Mouse (Mus musculus): ENCODE results near the gene Tmtc2. TPM values are rescaled to one million over a fixed set of nuclear protein-coding genes. Genes with fewer than 3 reads are reported as not detected.
A peak's percentile ranks its signal among the peaks of the same experiment; 100 is the strongest.

Gene Tmtc2
- total RNA-seq (2012; rRNA removed): 0.63 and 0.89 TPM in 2 replicates

DNA sequence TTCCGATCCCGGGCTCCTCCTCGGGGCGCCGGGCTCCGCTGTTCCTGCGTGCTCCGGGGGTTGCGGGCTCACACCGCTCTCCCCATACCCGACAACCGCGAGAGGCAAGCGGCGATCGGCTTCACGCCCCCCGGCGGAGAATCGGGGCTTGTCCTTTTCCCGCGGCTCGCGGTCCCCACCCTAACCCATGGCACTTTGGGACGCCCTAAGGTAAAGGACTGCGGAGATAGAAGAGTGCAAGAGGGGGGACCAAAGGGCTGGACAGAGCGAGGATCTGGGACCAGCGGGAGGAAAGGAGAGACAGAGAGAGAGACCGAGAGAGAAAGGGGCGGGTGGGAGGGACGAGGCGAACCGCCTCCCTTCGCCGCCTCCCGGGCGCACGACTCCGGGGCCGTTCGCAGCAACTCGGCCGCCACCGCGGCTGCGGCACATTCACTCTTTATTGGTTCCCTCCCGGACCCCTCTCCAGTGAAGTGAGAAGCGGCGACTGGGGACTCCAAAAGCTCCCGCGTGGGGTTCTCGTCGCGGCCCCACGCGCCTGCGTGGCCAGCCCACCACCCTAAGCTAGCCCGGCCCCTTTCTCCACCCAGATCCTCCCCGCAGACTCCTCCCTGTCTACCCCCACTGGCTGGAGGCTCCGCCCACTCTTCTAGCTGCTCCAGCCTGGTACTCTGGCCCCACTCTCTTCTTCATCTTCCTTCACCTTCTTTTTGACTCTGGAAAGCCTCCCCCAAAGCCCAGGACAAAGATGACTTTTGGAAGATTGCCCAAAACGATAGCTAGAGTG lies at the start of gene Tmtc2:
TSS of gene Tmtc2 (minus strand) at position 544 of the 787 bp plus-strand sequence.
- in situ Hi-C loops (cut with MboI; ENCODE audit: low sequenced_read_pairs in 2 of 2, unreplicated experiment in 2 of 2): no loop called here
- TF ChIP-seq ZNF384 (IDR thresholded peaks at IDR 0.05; ENCODE audit: low read depth, low read length) (no peak), MAFK (IDR thresholded peaks at IDR 0.05; ENCODE audit: insufficient read depth, low read depth, low read length) (no peak), CHD2 (IDR thresholded peaks at IDR 0.05; ENCODE audit: low read depth, low read length) (no peak), ZC3H11A (IDR thresholded peaks at IDR 0.05; ENCODE audit: borderline replicate concordance, low read depth, low read length) (no peak), HCFC1 (IDR thresholded peaks at IDR 0.05; ENCODE audit: borderline replicate concordance, insufficient read depth, low read length) (no peak)

DNA sequence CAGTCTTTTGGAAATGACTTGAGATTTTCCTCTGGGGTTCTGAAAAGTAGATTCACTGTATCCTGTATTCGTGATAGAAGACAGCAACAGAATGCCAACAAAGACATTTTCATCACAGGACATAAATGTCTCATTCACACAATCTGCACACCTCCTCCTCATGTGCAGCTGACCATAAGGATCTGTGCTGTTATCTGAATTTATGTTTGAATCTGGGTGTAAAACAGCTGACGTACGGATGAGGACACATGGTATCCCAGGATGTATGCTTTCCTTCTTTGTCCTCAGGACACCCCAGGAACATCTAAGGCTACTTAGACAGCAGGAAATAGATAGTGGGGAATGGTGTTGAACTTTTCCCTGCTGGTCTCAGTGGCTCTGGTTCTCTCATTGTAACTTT lies 37.9 kb upstream of the Tmtc2 start:
- Histone ChIP-seq H3K36me3 (ENCODE audit: control insufficient read depth, insufficient read depth, low read length, poor library complexity, severe bottlenecking) (no peaks in the 10 kb centered on the region), H3K4me3 (ENCODE audit: insufficient read depth in 1 of 2, low read depth in 1 of 2, low read length in 2 of 2, poor library complexity in 1 of 2, severe bottlenecking in 1 of 2) (no peak overlapping the region), H3K9ac (ENCODE audit: insufficient read depth, low read depth, low read length, poor library complexity, severe bottlenecking) (no peak overlapping the region), H3K9me3 (ENCODE audit: control insufficient read depth, insufficient read depth, low read depth, low read length) (no peaks in the 10 kb centered on the region), H3K27ac (ENCODE audit: insufficient read depth, low read depth, low read length, poor library complexity, severe bottlenecking) (no peak overlapping the region), H3K4me1 (ENCODE audit: control insufficient read depth in 2 of 2, insufficient read depth in 2 of 2, low read length in 2 of 2, poor library complexity in 1 of 2) (no peaks in the 10 kb centered on the region)
- no peak for DNase-seq (ENCODE audit: low read depth, low spot score)
- in situ Hi-C loops (cut with MboI; ENCODE audit: low sequenced_read_pairs in 2 of 2, unreplicated experiment in 2 of 2): no loop called here
- no peak for TF ChIP-seq ZNF384 (IDR thresholded peaks at IDR 0.05; ENCODE audit: low read depth, low read length)
- TF ChIP-seq ZC3H11A (IDR thresholded peaks at IDR 0.05; ENCODE audit: borderline replicate concordance, low read depth, low read length): no peak
- TF ChIP-seq HCFC1 (IDR thresholded peaks at IDR 0.05; ENCODE audit: borderline replicate concordance, insufficient read depth, low read length): no peak
- TF ChIP-seq CHD2 (IDR thresholded peaks at IDR 0.05; ENCODE audit: low read depth, low read length): no peak
- TF ChIP-seq MAFK (IDR thresholded peaks at IDR 0.05; ENCODE audit: insufficient read depth, low read depth, low read length): no peak

More for the DNA sequence above, at the start of gene Tmtc2:
- Histone ChIP-seq H3K27ac (ENCODE audit: insufficient read depth, low read depth, low read length, poor library complexity, severe bottlenecking) (no peak within 1 kb of the TSS), H3K4me1 (ENCODE audit: control insufficient read depth in 2 of 2, insufficient read depth in 2 of 2, low read length in 2 of 2, poor library complexity in 1 of 2) (no peaks in the 10 kb centered on the region), H3K9me3 (ENCODE audit: control insufficient read depth, insufficient read depth, low read depth, low read length) (no peaks in the 10 kb centered on the region), H3K4me3 (ENCODE audit: insufficient read depth in 1 of 2, low read depth in 1 of 2, low read length in 2 of 2, poor library complexity in 1 of 2, severe bottlenecking in 1 of 2) (peak within 1 kb of the TSS; percentile 82 to 97), H3K36me3 (ENCODE audit: control insufficient read depth, insufficient read depth, low read length, poor library complexity, severe bottlenecking) (no peaks in the 10 kb centered on the region), H3K9ac (ENCODE audit: insufficient read depth, low read depth, low read length, poor library complexity, severe bottlenecking) (peak within 1 kb of the TSS; percentile 68)
- peak; percentile 72 for DNase-seq (ENCODE audit: low read depth, low spot score)

DNA sequence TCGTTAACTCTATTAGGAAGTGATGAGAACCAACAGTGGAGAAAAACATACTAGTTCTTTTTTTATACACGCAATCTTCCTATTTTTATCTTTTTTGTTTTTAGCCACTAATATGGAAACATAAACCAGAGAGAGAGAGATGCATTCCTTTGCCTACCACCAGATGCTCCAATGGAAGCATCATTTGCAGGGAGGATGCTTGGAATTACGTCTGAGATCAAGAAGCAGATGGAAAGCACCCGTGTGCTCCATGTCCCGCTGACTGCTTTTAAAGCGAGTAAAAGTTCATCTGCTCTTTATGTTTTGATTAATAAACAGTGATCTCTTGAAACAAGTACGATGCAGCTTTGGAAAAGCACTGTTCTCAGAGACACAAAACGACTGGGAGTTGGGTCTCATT lies 24.6 kb upstream of the Tmtc2 start:
- TF ChIP-seq CHD2 (IDR thresholded peaks at IDR 0.05; ENCODE audit: low read depth, low read length) (no peak), ZC3H11A (IDR thresholded peaks at IDR 0.05; ENCODE audit: borderline replicate concordance, low read depth, low read length) (no peak), HCFC1 (IDR thresholded peaks at IDR 0.05; ENCODE audit: borderline replicate concordance, insufficient read depth, low read length) (no peak), ZNF384 (IDR thresholded peaks at IDR 0.05; ENCODE audit: low read depth, low read length) (no peak), MAFK (IDR thresholded peaks at IDR 0.05; ENCODE audit: insufficient read depth, low read depth, low read length) (no peak)
- Histone ChIP-seq H3K9me3 (ENCODE audit: control insufficient read depth, insufficient read depth, low read depth, low read length) (no peaks in the 10 kb centered on the region), H3K4me3 (ENCODE audit: insufficient read depth in 1 of 2, low read depth in 1 of 2, low read length in 2 of 2, poor library complexity in 1 of 2, severe bottlenecking in 1 of 2) (no peak overlapping the region), H3K9ac (ENCODE audit: insufficient read depth, low read depth, low read length, poor library complexity, severe bottlenecking) (no peak overlapping the region), H3K36me3 (ENCODE audit: control insufficient read depth, insufficient read depth, low read length, poor library complexity, severe bottlenecking) (no peaks in the 10 kb centered on the region), H3K4me1 (ENCODE audit: control insufficient read depth in 2 of 2, insufficient read depth in 2 of 2, low read length in 2 of 2, poor library complexity in 1 of 2) (no peaks in the 10 kb centered on the region), H3K27ac (ENCODE audit: insufficient read depth, low read depth, low read length, poor library complexity, severe bottlenecking) (no peak overlapping the region)
- DNase-seq (ENCODE audit: low read depth, low spot score): no peak
- in situ Hi-C loops (cut with MboI; ENCODE audit: low sequenced_read_pairs in 2 of 2, unreplicated experiment in 2 of 2): no loop called here

DNA sequence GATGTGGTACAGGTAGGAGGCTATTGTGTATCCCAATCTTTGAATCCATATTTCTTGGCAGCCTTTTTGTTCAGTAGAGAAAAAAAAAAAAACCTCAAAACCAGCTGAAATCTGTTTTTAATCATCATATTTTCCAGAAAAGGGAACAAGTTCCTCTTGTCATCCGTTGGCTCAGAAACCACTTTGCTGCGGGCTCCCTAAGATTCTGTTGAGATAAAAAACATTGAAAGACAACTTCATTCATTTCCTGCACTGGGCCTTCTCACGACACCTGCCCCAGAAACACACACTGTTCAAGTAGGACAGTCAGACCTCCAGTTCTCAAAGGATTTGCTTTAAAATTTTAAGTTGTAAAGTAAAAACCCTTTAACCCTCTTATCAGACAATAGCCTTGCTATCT lies 23.0 kb upstream of the Tmtc2 start:
- in situ Hi-C loops (cut with MboI; ENCODE audit: low sequenced_read_pairs in 2 of 2, unreplicated experiment in 2 of 2): no loop called here
- H3K27ac ChIP-seq (ENCODE audit: insufficient read depth, low read depth, low read length, poor library complexity, severe bottlenecking): no peak overlapping the region
- no peak for DNase-seq (ENCODE audit: low read depth, low spot score)
- no peaks in the 10 kb centered on the region for H3K9me3 ChIP-seq (ENCODE audit: control insufficient read depth, insufficient read depth, low read depth, low read length)
- H3K9ac ChIP-seq (ENCODE audit: insufficient read depth, low read depth, low read length, poor library complexity, severe bottlenecking): no peak overlapping the region
- no peak overlapping the region for H3K4me3 ChIP-seq (ENCODE audit: insufficient read depth in 1 of 2, low read depth in 1 of 2, low read length in 2 of 2, poor library complexity in 1 of 2, severe bottlenecking in 1 of 2)
- no peaks in the 10 kb centered on the region for H3K36me3 ChIP-seq (ENCODE audit: control insufficient read depth, insufficient read depth, low read length, poor library complexity, severe bottlenecking)
- H3K4me1 ChIP-seq (ENCODE audit: control insufficient read depth in 2 of 2, insufficient read depth in 2 of 2, low read length in 2 of 2, poor library complexity in 1 of 2): no peaks in the 10 kb centered on the region
- TF ChIP-seq MAFK (IDR thresholded peaks at IDR 0.05; ENCODE audit: insufficient read depth, low read depth, low read length): no peak
- no peak for TF ChIP-seq ZNF384 (IDR thresholded peaks at IDR 0.05; ENCODE audit: low read depth, low read length)
- TF ChIP-seq ZC3H11A (IDR thresholded peaks at IDR 0.05; ENCODE audit: borderline replicate concordance, low read depth, low read length): no peak
- TF ChIP-seq CHD2 (IDR thresholded peaks at IDR 0.05; ENCODE audit: low read depth, low read length): no peak
- no peak for TF ChIP-seq HCFC1 (IDR thresholded peaks at IDR 0.05; ENCODE audit: borderline replicate concordance, insufficient read depth, low read length)

All from ES-E14 (cell line).